Mouse (Mus musculus) 3134 (cell line): ENCODE measurements around the gene Tada3.
A peak's percentile ranks its signal among the peaks of the same experiment; 100 is the strongest.

Experiments
- DNase-seq: peaks from one replicate; pipeline ENCODE4 v3.0.0-alpha.2; 2011; ENCODE audit warnings: low spot score; ENCODE audit not compliant: insufficient read length; ENCODE audit errors: extremely low read depth

Tada3 gene

GRCm38 (mm10) chr6:113388960-113389359, 11.3 kb upstream of the Tada3 start, which contains the start of gene Ttll3:
Gene Ttll3 (plus strand): TSS chr6:113389260.
- no peak for DNase-seq

GRCm38 (mm10) chr6:113386025-113386424, 8.3 kb upstream of the Tada3 start:
- DNase-seq, result no peak

GRCm38 (mm10) chr6:113385160-113385714, 7.6 kb upstream of the Tada3 start:
- DNase-seq, result no peak

- DNase-seq, result no peak
Measured at GRCm38 (mm10) chr6:113384351-113384927, 6.8 kb upstream of the Tada3 start.

GRCm38 (mm10) chr6:113380480-113380879, 2.8 kb upstream of the Tada3 start:
- no peak for DNase-seq

GRCm38 (mm10) chr6:113379246-113379645, 1.6 kb upstream of the Tada3 start:
- no peak for DNase-seq

- no peak for DNase-seq
Measured at GRCm38 (mm10) chr6:113377172-113377495, 549 bp downstream of the Tada3 start.

- DNase-seq, result no peak
Measured at GRCm38 (mm10) chr6:113373491-113373890, 4.2 kb downstream of the Tada3 start.

GRCm38 (mm10) chr6:113370194-113370929, 7.3 kb downstream of the Tada3 start:
- no peak for DNase-seq

GRCm38 (mm10) chr6:113368577-113368976, 9.1 kb downstream of the Tada3 start:
- no peak for DNase-seq

- DNase-seq, result no peak
Measured at GRCm38 (mm10) chr6:113368124-113368523, 9.6 kb downstream of the Tada3 start.

- no peak for DNase-seq
Measured at GRCm38 (mm10) chr6:113367574-113367973, 10.1 kb downstream of the Tada3 start.

GRCm38 (mm10) chr6:113366639-113367038, 11.0 kb downstream of the Tada3 start:
- no peak for DNase-seq

GRCm38 (mm10) chr6:113364518-113365135, 13.1 kb downstream of the Tada3 start:
- DNase-seq, result no peak

- DNase-seq, result peak; percentile 69
Measured at GRCm38 (mm10) chr6:113362241-113362640, 15.4 kb downstream of the Tada3 start.

GRCm38 (mm10) chr6:113361476-113361875, 16.2 kb downstream of the Tada3 start:
- DNase-seq, result no peak

GRCm38 (mm10) chr6:113353696-113354095, 24.0 kb downstream of the Tada3 start:
- DNase-seq, result no peak

- DNase-seq, result no peak
Measured at GRCm38 (mm10) chr6:113352820-113353219, 24.9 kb downstream of the Tada3 start.

- no peak for DNase-seq
Measured at GRCm38 (mm10) chr6:113351653-113352052, 26.0 kb downstream of the Tada3 start.

- no peak for DNase-seq
Measured at GRCm38 (mm10) chr6:113351161-113351560, 26.5 kb downstream of the Tada3 start.

GRCm38 (mm10) chr6:113350538-113350937, 27.1 kb downstream of the Tada3 start:
- no peak for DNase-seq

GRCm38 (mm10) chr6:113346897-113347296, 30.8 kb downstream of the Tada3 start:
- no peak for DNase-seq
